ENCODE assay signal across 11 mouse cellular contexts in genomic region chr10:62252496-62253235, GRCm38 (mm10). TPM values are rescaled to one million over a fixed set of nuclear protein-coding genes. Genes with fewer than 3 reads are reported as not detected.
"Had no signal": no experiment of that assay in that cellular context is flagged by ENCODE, and none has a peak within 500 bp of the region (broad histone marks: within the 10 kb centered on the region; RNA-seq: fewer than 3 reads in every experiment).

No protein-coding gene starts in this region.

- ATAC-seq: lung, postnatal 0 days; midbrain, embryonic 16.5 days had no signal

- DNase-seq: kidney, adult 2 months; kidney, postnatal 14 days; lung, adult 2 months; lung, postnatal 4 days; right cerebral cortex, postnatal 4 days; spleen, adult 18-20 months; thymus, adult 2 months; thymus, postnatal 36 days had no signal

RNA-seq across cellular contexts. Expression of gene Tacr2, which starts 0.4 kb away (rescaled TPM):
- total RNA-seq: megakaryocyte, adult 5-6 weeks had no signal
